Mouse (Mus musculus): ENCODE data around the gene Rtl5. TPM values are rescaled to one million over a fixed set of nuclear protein-coding genes. Genes with fewer than 3 reads are reported as not detected.
A peak's percentile ranks its signal among the peaks of the same experiment; 100 is the strongest.

The Rtl5 gene
- polyA plus RNA-seq, 1 experiment from 2014 or later: 0.43 TPM

DNA sequence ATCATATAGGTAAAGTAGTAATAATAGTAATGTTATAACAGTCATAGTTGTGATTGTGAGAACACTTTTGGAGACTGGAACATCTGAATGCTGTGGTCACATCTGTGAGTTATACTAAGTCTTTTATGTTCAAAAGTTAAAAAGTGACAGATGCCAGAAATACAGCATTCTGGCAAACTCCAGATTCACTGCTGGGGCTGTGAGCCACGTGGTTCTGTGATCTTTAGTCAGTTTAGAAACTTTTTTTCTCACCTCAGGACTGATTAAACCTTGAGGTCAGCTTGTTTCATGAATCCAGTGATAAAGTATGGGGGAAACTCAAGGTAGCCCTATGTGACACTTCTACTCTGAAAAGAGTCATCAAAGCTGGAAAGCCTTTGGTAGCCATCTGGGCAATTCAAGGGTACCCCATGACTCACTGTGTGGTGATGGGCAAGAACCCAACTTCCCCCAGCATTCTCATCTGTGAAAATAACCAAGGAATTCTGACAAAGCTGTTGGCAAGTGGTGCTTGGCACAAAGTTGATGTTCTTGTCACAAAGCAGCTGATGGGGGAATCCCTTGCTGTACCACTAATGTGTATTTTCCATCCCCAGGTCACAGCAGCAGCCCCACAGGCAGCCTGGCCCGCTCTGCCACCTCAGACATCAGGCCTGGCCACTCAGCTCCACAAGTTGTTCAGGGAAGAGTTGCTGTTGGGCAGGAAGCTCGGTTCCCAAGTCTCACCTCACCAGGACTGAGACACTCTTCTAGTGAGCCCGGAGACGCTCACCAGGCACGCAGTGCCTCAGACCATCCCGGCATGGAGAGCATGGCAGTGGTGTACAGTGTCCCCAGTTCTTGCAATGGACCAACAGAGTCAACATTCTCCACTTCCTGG, 6.0 kb upstream of the Rtl5 start:
- Histone ChIP-seq H3K4me3 (ENCODE audit: low read depth, low read length) (no peak overlapping the region), H3K4me2 (replicated peaks; ENCODE audit: low read depth) (no peak overlapping the region), H3K27me3 (replicated peaks; ENCODE audit: control insufficient read depth, insufficient read depth, low read length) (no peaks in the 10 kb centered on the region), H3K36me3 (ENCODE audit: control insufficient read depth, insufficient read depth) (no peaks in the 10 kb centered on the region), H3K27ac (ENCODE audit: low read depth, low read length) (no peak overlapping the region), H3K4me1 (replicated peaks; ENCODE audit: control insufficient read depth, insufficient read depth, low read length) (no peaks in the 10 kb centered on the region), H3K9me3 (ENCODE audit: control insufficient read depth) (no peaks in the 10 kb centered on the region), H3K9ac (ENCODE audit: low read depth, low read length) (no peak overlapping the region)
- TF ChIP-seq CTCF (IDR thresholded peaks at IDR 0.05; ENCODE audit: low read depth): no peak
- 75% methylated on average over 7 of the region's 7 CpGs for WGBS
- ATAC-seq: no peak

DNA sequence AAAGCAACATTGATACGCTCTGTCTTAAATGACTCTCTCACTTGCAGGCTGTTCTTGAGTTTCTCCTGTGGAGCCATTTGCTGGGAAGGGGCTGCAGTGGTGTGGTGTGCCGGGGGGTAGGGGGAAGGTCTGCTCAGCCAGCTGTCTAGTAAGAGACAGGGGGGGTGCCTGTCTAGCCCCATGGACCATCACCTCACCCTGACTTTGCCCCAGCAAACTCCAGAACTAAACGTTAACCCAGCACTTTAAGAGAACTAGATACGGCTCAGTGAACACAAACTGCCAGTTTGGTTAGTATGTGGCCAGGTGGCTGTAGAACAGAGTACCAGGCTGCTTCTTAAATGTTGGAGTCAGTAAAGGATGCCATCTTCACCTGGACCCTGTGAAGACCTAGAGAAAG, 4.1 kb upstream of the Rtl5 start:
- H3K9me3 ChIP-seq (ENCODE audit: control insufficient read depth): no peaks in the 10 kb centered on the region
- H3K4me2 ChIP-seq (replicated peaks; ENCODE audit: low read depth): no peak overlapping the region
- H3K27ac ChIP-seq (ENCODE audit: low read depth, low read length): no peak overlapping the region
- H3K4me1 ChIP-seq (replicated peaks; ENCODE audit: control insufficient read depth, insufficient read depth, low read length): no peaks in the 10 kb centered on the region
- 0 out of 2 replicates have a peak, but pooled peaks cover 3% of the 10 kb centered on the region for H3K27me3 ChIP-seq (replicated peaks; ENCODE audit: control insufficient read depth, insufficient read depth, low read length)
- no peaks in the 10 kb centered on the region for H3K36me3 ChIP-seq (ENCODE audit: control insufficient read depth, insufficient read depth)
- ATAC-seq: no peak
- no peak overlapping the region for H3K4me3 ChIP-seq (ENCODE audit: low read depth, low read length)
- H3K9ac ChIP-seq (ENCODE audit: low read depth, low read length): no peak overlapping the region
- WGBS: 84% methylated on average over 4 of the region's 4 CpGs
- TF ChIP-seq CTCF (IDR thresholded peaks at IDR 0.05; ENCODE audit: low read depth): no peak

DNA sequence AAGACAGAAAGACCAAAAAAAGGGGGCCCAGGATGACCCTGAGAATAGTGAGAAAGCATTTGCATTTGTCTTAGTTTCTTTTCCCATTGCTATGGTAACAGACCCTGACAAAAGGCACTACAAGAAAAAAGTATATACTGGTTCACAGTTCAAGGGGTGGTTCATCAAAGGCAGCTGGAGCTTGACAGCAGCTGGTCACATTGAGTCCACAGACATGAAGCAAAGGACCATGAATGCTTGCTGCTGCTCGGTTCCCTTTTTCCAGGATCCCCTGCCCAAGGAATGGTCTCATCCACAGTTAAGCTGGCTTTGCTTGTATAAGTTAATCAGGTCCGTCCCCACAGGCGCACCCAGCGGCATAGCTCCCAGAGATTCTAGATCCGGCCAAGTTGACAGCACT, 3.3 kb upstream of the Rtl5 start:
- no peak for ATAC-seq
- Histone ChIP-seq H3K4me1 (replicated peaks; ENCODE audit: control insufficient read depth, insufficient read depth, low read length) (no peaks in the 10 kb centered on the region), H3K4me3 (ENCODE audit: low read depth, low read length) (no peak overlapping the region), H3K9me3 (ENCODE audit: control insufficient read depth) (no peaks in the 10 kb centered on the region), H3K36me3 (ENCODE audit: control insufficient read depth, insufficient read depth) (no peaks in the 10 kb centered on the region), H3K27me3 (replicated peaks; ENCODE audit: control insufficient read depth, insufficient read depth, low read length) (0 out of 2 replicates have a peak, but pooled peaks cover 3% of the 10 kb centered on the region), H3K27ac (ENCODE audit: low read depth, low read length) (no peak overlapping the region), H3K9ac (ENCODE audit: low read depth, low read length) (no peak overlapping the region), H3K4me2 (replicated peaks; ENCODE audit: low read depth) (no peak overlapping the region)
- TF ChIP-seq CTCF (IDR thresholded peaks at IDR 0.05; ENCODE audit: low read depth): no peak
- 75% methylated on average over 5 of the region's 5 CpGs for WGBS

DNA sequence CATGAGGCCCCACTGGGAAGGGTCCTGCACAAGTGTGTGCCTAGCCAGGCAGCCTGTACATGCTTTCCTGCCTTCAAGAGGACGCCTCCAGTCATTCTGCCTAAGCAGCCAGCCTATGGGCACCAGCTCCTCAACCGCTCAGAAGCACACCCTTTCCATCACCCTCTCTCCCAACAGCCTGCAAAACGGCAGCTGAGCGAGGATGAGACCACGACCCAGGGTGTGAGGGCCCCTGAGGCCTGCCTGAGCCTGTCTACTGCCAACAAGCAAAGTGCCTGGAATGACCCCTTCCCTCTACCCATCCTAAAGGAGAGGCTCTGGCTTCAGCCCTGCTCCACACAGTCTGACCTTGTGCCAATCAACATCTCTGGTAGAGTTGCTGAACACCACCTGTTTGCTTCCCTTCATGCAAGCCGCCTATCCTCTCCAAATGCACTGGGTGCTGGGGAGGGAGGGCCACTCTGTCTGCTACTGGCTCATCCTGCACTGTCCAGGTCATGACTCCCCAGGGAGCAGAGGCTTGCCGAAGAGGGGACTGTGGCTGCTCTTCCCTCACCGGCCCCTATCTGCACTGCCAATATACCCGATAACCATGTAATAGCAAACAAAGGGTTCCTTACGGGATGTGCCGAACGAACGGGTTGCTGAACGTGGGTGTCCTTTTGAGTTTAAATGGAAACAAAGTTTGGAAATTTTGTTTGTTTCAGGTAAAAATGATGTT, 2.7 kb upstream of the Rtl5 start:
- H3K9me3 ChIP-seq (ENCODE audit: control insufficient read depth): no peaks in the 10 kb centered on the region
- H3K27ac ChIP-seq (ENCODE audit: low read depth, low read length): no peak overlapping the region
- H3K4me3 ChIP-seq (ENCODE audit: low read depth, low read length): no peak overlapping the region
- no peak overlapping the region for H3K4me2 ChIP-seq (replicated peaks; ENCODE audit: low read depth)
- no peak for ATAC-seq
- no peaks in the 10 kb centered on the region for H3K36me3 ChIP-seq (ENCODE audit: control insufficient read depth, insufficient read depth)
- no peak overlapping the region for H3K9ac ChIP-seq (ENCODE audit: low read depth, low read length)
- 85% methylated on average over 14 of the region's 14 CpGs for WGBS
- TF ChIP-seq CTCF (IDR thresholded peaks at IDR 0.05; ENCODE audit: low read depth): no peak
- H3K27me3 ChIP-seq (replicated peaks; ENCODE audit: control insufficient read depth, insufficient read depth, low read length): 0 out of 2 replicates have a peak, but pooled peaks cover 3% of the 10 kb centered on the region
- H3K4me1 ChIP-seq (replicated peaks; ENCODE audit: control insufficient read depth, insufficient read depth, low read length): no peaks in the 10 kb centered on the region

GRCm38 (mm10) chrX:102071517-102071916, 413 bp upstream of the Rtl5 start:
- no peak for ATAC-seq
- H3K36me3 ChIP-seq (ENCODE audit: control insufficient read depth, insufficient read depth): no peaks in the 10 kb centered on the region
- WGBS: 25% methylated on average over 2 of the region's 2 CpGs
- 0 out of 2 replicates have a peak, but pooled peaks cover 3% of the 10 kb centered on the region for H3K27me3 ChIP-seq (replicated peaks; ENCODE audit: control insufficient read depth, insufficient read depth, low read length)
- H3K4me3 ChIP-seq (ENCODE audit: low read depth, low read length): peak overlapping the region; percentile 43
- no peak overlapping the region for H3K27ac ChIP-seq (ENCODE audit: low read depth, low read length)
- H3K9ac ChIP-seq (ENCODE audit: low read depth, low read length): no peak overlapping the region
- no peaks in the 10 kb centered on the region for H3K4me1 ChIP-seq (replicated peaks; ENCODE audit: control insufficient read depth, insufficient read depth, low read length)
- no peak for TF ChIP-seq CTCF (IDR thresholded peaks at IDR 0.05; ENCODE audit: low read depth)
- no peaks in the 10 kb centered on the region for H3K9me3 ChIP-seq (ENCODE audit: control insufficient read depth)
- H3K4me2 ChIP-seq (replicated peaks; ENCODE audit: low read depth): peak overlapping the region; percentile 76

DNA sequence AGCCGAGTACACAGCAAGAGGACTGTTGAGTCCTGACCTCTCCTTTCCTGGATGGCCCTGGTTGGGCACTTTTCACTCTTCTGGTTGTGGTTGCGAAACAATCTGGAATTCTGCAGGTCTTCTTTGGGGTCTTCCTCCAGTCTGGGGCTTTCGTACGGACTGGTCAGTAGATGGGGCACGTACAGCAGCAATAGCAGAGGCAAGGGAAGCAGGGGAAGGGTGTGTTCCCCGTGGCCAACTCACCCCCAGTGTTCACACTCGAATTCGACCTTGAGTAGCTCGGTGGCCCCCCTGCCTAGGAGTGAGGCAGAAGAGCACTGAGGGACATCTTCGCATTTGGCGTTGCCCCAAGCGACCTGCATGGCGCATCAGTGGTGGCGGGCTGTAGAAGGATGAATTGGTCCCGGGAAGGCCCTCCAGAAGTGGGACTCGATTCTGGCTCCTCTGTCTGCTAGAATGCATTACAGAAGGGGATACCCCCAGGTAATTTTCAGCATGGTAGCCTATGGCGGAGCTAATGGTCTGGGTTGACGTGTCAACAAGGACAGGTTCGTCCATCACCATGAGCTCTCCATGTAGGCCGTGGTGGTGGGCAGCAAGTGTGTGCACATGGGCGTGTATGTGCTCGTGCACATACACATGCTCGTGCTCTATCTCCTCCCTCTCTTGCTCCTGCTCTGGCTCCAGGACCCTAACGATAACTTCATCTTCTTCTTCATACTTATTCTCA, 2.1 kb downstream of the Rtl5 start:
- no peak overlapping the region for H3K4me2 ChIP-seq (replicated peaks; ENCODE audit: low read depth)
- no peak for TF ChIP-seq CTCF (IDR thresholded peaks at IDR 0.05; ENCODE audit: low read depth)
- 0 out of 2 replicates have a peak, but pooled peaks cover 3% of the 10 kb centered on the region for H3K27me3 ChIP-seq (replicated peaks; ENCODE audit: control insufficient read depth, insufficient read depth, low read length)
- no peak overlapping the region for H3K9ac ChIP-seq (ENCODE audit: low read depth, low read length)
- no peak overlapping the region for H3K27ac ChIP-seq (ENCODE audit: low read depth, low read length)
- H3K4me1 ChIP-seq (replicated peaks; ENCODE audit: control insufficient read depth, insufficient read depth, low read length): no peaks in the 10 kb centered on the region
- ATAC-seq: no peak
- no peak overlapping the region for H3K4me3 ChIP-seq (ENCODE audit: low read depth, low read length)
- H3K9me3 ChIP-seq (ENCODE audit: control insufficient read depth): no peaks in the 10 kb centered on the region
- WGBS: 91% methylated on average over 24 of the region's 24 CpGs
- no peaks in the 10 kb centered on the region for H3K36me3 ChIP-seq (ENCODE audit: control insufficient read depth, insufficient read depth)

Measured in intestine, postnatal 0 days (tissue).